Mouse (Mus musculus): ENCODE data around the gene Smg8. TPM values are rescaled to one million over a fixed set of nuclear protein-coding genes. Genes with fewer than 3 reads are reported as not detected.

Gene Smg8
- polyA plus RNA-seq (2014; fragmentation: Illumina TruSeq; extraction: RNeasy Lipid Tissue Mini Kit (QIAGEN cat#74804); ENCODE audit: low read depth, low replicate concordance) = 8.5 TPM

GRCm38 (mm10) chr11:87086290-87086984, at the start of gene Smg8:
Gene Smg8 (minus strand): TSS chr11:87086774.

GRCm38 (mm10) chr11:87126824-87127816, 40.5 kb upstream of the Smg8 start, which contains the start of gene Trim37:
Gene Trim37 (plus strand): TSS chr11:87127077.

GRCm38 (mm10) chr11:87108755-87109518, 22.4 kb upstream of the Smg8 start, which contains the start of gene Ska2:
Gene Ska2 (plus strand): TSS chr11:87109234.

GRCm38 (mm10) chr11:87108409-87108754, 21.8 kb upstream of the Smg8 start, which contains the start of gene Prr11:
Gene Prr11 (minus strand): TSS chr11:87108708.

GRCm38 (mm10) chr11:87073866-87074440, 12.6 kb downstream of the Smg8 start, which contains the start of gene Gdpd1:
Gene Gdpd1 (minus strand): TSS chr11:87074062.

Other genes starting within 250 kb of the Smg8 start
- gene Ypel2, start 93.1 kb downstream of the Smg8 start, polyA plus RNA-seq (2014; fragmentation: Illumina TruSeq; extraction: RNeasy Lipid Tissue Mini Kit (QIAGEN cat#74804); ENCODE audit: low read depth, low replicate concordance) = 26.8 TPM
- gene Gdpd1, start 12.7 kb downstream of the Smg8 start, polyA plus RNA-seq (2014; fragmentation: Illumina TruSeq; extraction: RNeasy Lipid Tissue Mini Kit (QIAGEN cat#74804); ENCODE audit: low read depth, low replicate concordance) = 4.5 TPM
- 0.61 TPM for gene Prr11, start 21.9 kb upstream of the Smg8 start, polyA plus RNA-seq (2014; fragmentation: Illumina TruSeq; extraction: RNeasy Lipid Tissue Mini Kit (QIAGEN cat#74804); ENCODE audit: low read depth, low replicate concordance)
- 32.5 TPM for gene Ska2, start 22.5 kb upstream of the Smg8 start, polyA plus RNA-seq (2014; fragmentation: Illumina TruSeq; extraction: RNeasy Lipid Tissue Mini Kit (QIAGEN cat#74804); ENCODE audit: low read depth, low replicate concordance)
- 21.7 TPM for gene Trim37, start 40.3 kb upstream of the Smg8 start, polyA plus RNA-seq (2014; fragmentation: Illumina TruSeq; extraction: RNeasy Lipid Tissue Mini Kit (QIAGEN cat#74804); ENCODE audit: low read depth, low replicate concordance)